Mouse (Mus musculus) midbrain, embryonic 16.5 days (tissue): Measurements from ENCODE around the gene Rgs6. TPM values are rescaled to one million over a fixed set of nuclear protein-coding genes. Genes with fewer than 3 reads are reported as not detected.

ENCODE experiments used
- ATAC-seq: fragments of 200-750 bp; cut with Nextera tagmentation; 2 replicates; pipeline ENCODE4 v1.8.0; 2017; ENCODE audit warnings: moderate TSS enrichment
- H3K27ac ChIP-seq: fragments of 300-500 bp; sonication (generic); 2 replicates; pipeline ENCODE4 v1.5.1; 2014; ENCODE audit warnings: mild to moderate bottlenecking, low read length, mixed read lengths
- H3K27me3 ChIP-seq: fragments of 300-500 bp; sonication (generic); 2 replicates; pipeline ENCODE4 v1.6.1; 2014; ENCODE audit warnings: low read depth, low read length, mixed read lengths; ENCODE audit not compliant: control insufficient read depth, insufficient read depth
- H3K36me3 ChIP-seq: fragments of 300-500 bp; sonication (generic); 2 replicates; pipeline ENCODE4 v1.6.1; 2014; ENCODE audit warnings: mild to moderate bottlenecking, low read length, moderate library complexity, mixed read lengths; ENCODE audit not compliant: control insufficient read depth, insufficient read depth
- H3K4me1 ChIP-seq: fragments of 300-500 bp; sonication (generic); 2 replicates; pipeline ENCODE4 v1.6.1; 2014; ENCODE audit warnings: mild to moderate bottlenecking, low read length, mixed read lengths; ENCODE audit not compliant: control insufficient read depth, insufficient read depth
- H3K4me2 ChIP-seq: fragments of 300-500 bp; sonication (generic); 2 replicates; pipeline ENCODE4 v1.6.1; 2014; ENCODE audit warnings: mild to moderate bottlenecking, low read length, mixed read lengths
- H3K4me3 ChIP-seq: fragments of 300-500 bp; sonication (generic); 2 replicates; pipeline ENCODE4 v1.5.1; 2014; ENCODE audit warnings: low read depth, mild to moderate bottlenecking, low read length, moderate library complexity, mixed read lengths
- H3K9ac ChIP-seq: fragments of 300-500 bp; sonication (generic); 2 replicates; pipeline ENCODE4 v1.6.1; 2014; ENCODE audit warnings: low read depth, low read length, mixed read lengths
- H3K9me3 ChIP-seq: fragments of 300-500 bp; sonication (generic); replicated peaks from 2 replicates; pipeline ENCODE4 v1.6.1; 2014; ENCODE audit warnings: mild to moderate bottlenecking, low read length, mixed read lengths; ENCODE audit not compliant: control insufficient read depth, poor library complexity, severe bottlenecking
- WGBS: fragments of 180-500 bp; shearing (Covaris S2); extraction: QIAGEN DNeasy Blood & Tissue Kit; methylation state at CpG from one replicate; pipeline ENCODE4 v1.1.7; 2014; 5-methylcytosine and 5-hydroxymethylcytosine counted together
- polyA plus RNA-seq: library from polyadenylated mRNA; unstranded; fragments of >200 nt; fragmentation: Nextera tagmentation; extraction: Ambion mirVana; gene quantifications from 2 replicates; pipeline ENCODE4 v1.2.1, GENCODE M21; 2015

Rgs6 gene
- polyA plus RNA-seq, 1 experiment from 2014 or later = 17.9 TPM

- Histone ChIP-seq H3K27me3 (no peaks in the 10 kb centered on the region), H3K9me3 (no peaks in the 10 kb centered on the region), H3K4me1 (peaks cover 12% of the 10 kb centered on the region), H3K4me2 (no peak overlapping the region), H3K27ac (no peak overlapping the region), H3K36me3 (no peaks in the 10 kb centered on the region), H3K4me3 (no peak overlapping the region), H3K9ac (no peak overlapping the region)
- ATAC-seq = peak; percentile 68
- WGBS = 33% methylated on average over 5 of the region's 5 CpGs
Measured at GRCm38 (mm10) chr12:83114396-83115053, 526.4 kb downstream of the Rgs6 start.

DNA sequence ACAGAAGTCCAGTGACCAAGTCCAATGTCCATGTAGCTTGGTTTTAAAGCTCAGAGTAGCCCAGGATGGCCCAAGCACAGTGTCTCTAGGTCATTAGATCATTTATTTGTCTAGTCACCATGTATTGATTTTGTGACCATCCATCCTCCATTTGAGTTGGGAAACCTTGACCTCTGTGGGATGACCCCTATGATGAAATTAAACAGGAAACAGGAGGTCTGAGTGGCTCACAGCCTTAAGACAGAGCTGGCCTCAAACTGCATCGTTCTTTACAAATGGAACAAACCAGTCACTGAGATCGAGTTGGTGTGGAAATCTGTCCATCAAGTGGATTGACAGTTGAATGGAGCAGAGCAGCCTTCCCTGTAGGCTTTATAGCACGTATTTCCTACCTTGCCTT, 536.0 kb downstream of the Rgs6 start:
- no peak for ATAC-seq
- no peaks in the 10 kb centered on the region for H3K4me1 ChIP-seq
- no peaks in the 10 kb centered on the region for H3K36me3 ChIP-seq
- H3K9me3 ChIP-seq = no peaks in the 10 kb centered on the region
- H3K4me3 ChIP-seq = no peak overlapping the region
- no peak overlapping the region for H3K4me2 ChIP-seq
- H3K27ac ChIP-seq = no peak overlapping the region
- 48% methylated on average over 3 of the region's 3 CpGs for WGBS
- H3K27me3 ChIP-seq = no peaks in the 10 kb centered on the region
- no peak overlapping the region for H3K9ac ChIP-seq

GRCm38 (mm10) chr12:83125284-83125683, 537.2 kb downstream of the Rgs6 start:
- Histone ChIP-seq H3K36me3 (no peaks in the 10 kb centered on the region), H3K27me3 (no peaks in the 10 kb centered on the region), H3K9me3 (no peaks in the 10 kb centered on the region), H3K9ac (no peak overlapping the region), H3K4me2 (no peak overlapping the region), H3K27ac (no peak overlapping the region), H3K4me3 (no peak overlapping the region), H3K4me1 (no peaks in the 10 kb centered on the region)
- WGBS = 86% methylated on average over 4 of the region's 4 CpGs
- no peak for ATAC-seq

- Histone ChIP-seq H3K4me1 (no peaks in the 10 kb centered on the region), H3K4me2 (no peak overlapping the region), H3K27me3 (no peaks in the 10 kb centered on the region), H3K36me3 (no peaks in the 10 kb centered on the region), H3K4me3 (no peak overlapping the region), H3K9ac (no peak overlapping the region), H3K9me3 (no peaks in the 10 kb centered on the region), H3K27ac (no peak overlapping the region)
- ATAC-seq = no peak
- 73% methylated on average over 7 of the region's 7 CpGs for WGBS
Measured at GRCm38 (mm10) chr12:83126923-83127322, 538.8 kb downstream of the Rgs6 start.

DNA sequence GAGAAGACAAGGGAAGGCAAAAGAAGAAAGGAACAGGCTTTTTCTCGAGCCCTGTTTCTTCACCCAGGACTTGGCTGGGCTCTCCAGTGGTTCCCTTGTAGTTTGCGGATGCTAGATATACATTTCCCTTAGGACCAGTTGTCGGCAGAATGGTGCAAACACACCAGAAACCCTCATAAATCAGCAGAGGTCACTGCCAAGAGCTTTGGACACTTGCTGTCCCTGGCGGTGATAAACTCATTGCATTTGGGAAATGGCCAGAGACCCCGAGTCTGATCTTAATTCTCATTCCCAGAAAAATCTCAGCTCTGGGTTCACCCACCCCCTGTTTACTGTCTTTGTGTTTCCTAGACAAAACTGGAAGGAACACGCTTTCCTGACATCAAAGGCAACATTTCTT, 539.9 kb downstream of the Rgs6 start:
- no peaks in the 10 kb centered on the region for H3K27me3 ChIP-seq
- H3K36me3 ChIP-seq = no peaks in the 10 kb centered on the region
- no peaks in the 10 kb centered on the region for H3K9me3 ChIP-seq
- 62% methylated on average over 6 of the region's 6 CpGs for WGBS
- H3K9ac ChIP-seq = no peak overlapping the region
- H3K4me2 ChIP-seq = no peak overlapping the region
- H3K4me3 ChIP-seq = no peak overlapping the region
- no peaks in the 10 kb centered on the region for H3K4me1 ChIP-seq
- ATAC-seq = no peak
- no peak overlapping the region for H3K27ac ChIP-seq

GRCm38 (mm10) chr12:83128606-83129005, 540.5 kb downstream of the Rgs6 start:
- 88% methylated on average over 3 of the region's 3 CpGs for WGBS
- Histone ChIP-seq H3K4me1 (no peaks in the 10 kb centered on the region), H3K9me3 (no peaks in the 10 kb centered on the region), H3K36me3 (no peaks in the 10 kb centered on the region), H3K4me3 (no peak overlapping the region), H3K27me3 (no peaks in the 10 kb centered on the region), H3K9ac (no peak overlapping the region), H3K27ac (no peak overlapping the region), H3K4me2 (no peak overlapping the region)
- no peak for ATAC-seq

DNA sequence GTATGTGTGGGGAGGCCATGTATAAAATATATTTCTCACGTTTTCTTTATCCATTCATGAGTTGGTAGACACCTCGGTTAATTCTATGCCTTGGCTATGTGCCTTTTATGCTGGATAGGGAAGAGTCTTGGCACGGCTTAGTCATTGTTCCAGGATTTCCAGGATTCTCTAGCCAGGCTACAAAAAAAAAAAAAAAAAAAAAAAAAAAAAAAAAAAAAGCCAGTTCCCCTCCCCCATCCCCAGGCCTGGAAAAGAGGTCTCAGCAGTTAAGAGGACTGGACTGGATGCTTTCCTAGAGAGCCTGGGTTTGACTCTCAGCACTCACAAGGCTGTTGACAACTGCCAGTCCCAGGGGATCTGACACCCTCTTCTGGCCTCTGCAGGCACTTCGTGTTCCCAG, 543.3 kb downstream of the Rgs6 start:
- H3K4me2 ChIP-seq = no peak overlapping the region
- H3K36me3 ChIP-seq = no peaks in the 10 kb centered on the region
- no peaks in the 10 kb centered on the region for H3K27me3 ChIP-seq
- H3K9me3 ChIP-seq = no peaks in the 10 kb centered on the region
- ATAC-seq = no peak
- WGBS = 40% methylated on average over 4 of the region's 4 CpGs
- H3K9ac ChIP-seq = no peak overlapping the region
- no peak overlapping the region for H3K27ac ChIP-seq
- no peak overlapping the region for H3K4me3 ChIP-seq
- H3K4me1 ChIP-seq = no peaks in the 10 kb centered on the region

GRCm38 (mm10) chr12:83133827-83134226, 545.7 kb downstream of the Rgs6 start:
- WGBS = 84% methylated on average over 6 of the region's 6 CpGs

DNA sequence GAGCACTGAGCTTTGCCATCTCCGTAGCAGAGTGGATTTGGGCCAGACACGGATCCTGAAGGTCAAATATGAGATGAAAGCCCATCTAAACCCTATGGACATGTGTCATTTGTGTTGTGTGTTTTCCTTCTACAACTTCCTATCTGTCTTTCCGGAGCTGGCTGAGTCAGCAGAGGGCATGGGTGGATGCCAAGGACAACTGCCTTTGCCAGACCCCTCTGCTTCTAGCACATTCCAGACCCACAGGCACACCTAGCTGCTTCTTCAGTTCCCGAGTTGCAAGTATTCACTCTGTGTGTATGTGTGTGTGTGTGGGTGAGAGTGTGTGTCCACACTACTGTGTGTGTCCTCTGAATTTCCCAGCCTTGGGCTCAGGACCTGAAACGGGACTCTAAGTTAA, 547.9 kb downstream of the Rgs6 start:
- H3K9me3 ChIP-seq = no peaks in the 10 kb centered on the region
- H3K27me3 ChIP-seq = no peaks in the 10 kb centered on the region
- H3K4me3 ChIP-seq = no peak overlapping the region
- no peak overlapping the region for H3K4me2 ChIP-seq
- no peak for ATAC-seq
- no peak overlapping the region for H3K9ac ChIP-seq
- H3K36me3 ChIP-seq = no peaks in the 10 kb centered on the region
- H3K4me1 ChIP-seq = no peaks in the 10 kb centered on the region
- no peak overlapping the region for H3K27ac ChIP-seq
- WGBS = 90% methylated on average over 5 of the region's 5 CpGs

More at GRCm38 (mm10) chr12:83133827-83134226, 545.7 kb downstream of the Rgs6 start:
- Histone ChIP-seq H3K4me1 (no peaks in the 10 kb centered on the region), H3K9ac (no peak overlapping the region), H3K27ac (no peak overlapping the region; the same call in 1 of the 2 replicates), H3K4me2 (no peak overlapping the region), H3K4me3 (no peak overlapping the region), H3K27me3 (no peaks in the 10 kb centered on the region), H3K9me3 (no peaks in the 10 kb centered on the region), H3K36me3 (no peaks in the 10 kb centered on the region)
- ATAC-seq = no peak
